Mouse (Mus musculus): ENCODE measurements around the gene Prodh2. TPM values are rescaled to one million over a fixed set of nuclear protein-coding genes. Genes with fewer than 3 reads are reported as not detected.

Prodh2 gene
- not detected for total RNA-seq (2023)

DNA sequence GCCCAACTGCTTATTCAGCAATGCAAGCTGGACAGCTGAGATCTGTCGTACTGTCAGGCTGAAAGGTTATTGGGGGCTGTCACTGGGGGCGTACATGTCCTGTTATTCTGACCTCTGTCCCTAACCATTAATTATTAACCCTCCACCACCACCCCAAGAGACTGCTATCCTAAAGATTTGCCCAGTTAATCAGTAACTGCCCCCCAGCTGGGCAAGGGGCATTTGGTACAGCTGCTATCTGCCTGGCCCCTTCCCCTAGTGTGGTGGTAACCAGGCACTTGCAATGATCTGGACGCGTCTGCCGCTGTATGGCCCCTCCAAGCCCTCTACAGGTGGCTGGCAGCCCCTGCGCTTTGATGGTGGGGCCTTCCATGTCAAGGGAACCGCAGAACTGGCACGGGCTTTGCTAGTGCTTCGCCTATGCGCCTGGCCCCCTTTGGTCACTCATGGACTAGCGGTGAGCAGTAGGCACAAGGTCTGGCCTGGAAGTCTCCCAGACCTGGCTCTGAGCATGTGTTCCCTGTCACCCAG is at the start of gene Prodh2:
Prodh2 (plus strand) TSS at position 222 of the 531 bp plus-strand sequence.

DNA sequence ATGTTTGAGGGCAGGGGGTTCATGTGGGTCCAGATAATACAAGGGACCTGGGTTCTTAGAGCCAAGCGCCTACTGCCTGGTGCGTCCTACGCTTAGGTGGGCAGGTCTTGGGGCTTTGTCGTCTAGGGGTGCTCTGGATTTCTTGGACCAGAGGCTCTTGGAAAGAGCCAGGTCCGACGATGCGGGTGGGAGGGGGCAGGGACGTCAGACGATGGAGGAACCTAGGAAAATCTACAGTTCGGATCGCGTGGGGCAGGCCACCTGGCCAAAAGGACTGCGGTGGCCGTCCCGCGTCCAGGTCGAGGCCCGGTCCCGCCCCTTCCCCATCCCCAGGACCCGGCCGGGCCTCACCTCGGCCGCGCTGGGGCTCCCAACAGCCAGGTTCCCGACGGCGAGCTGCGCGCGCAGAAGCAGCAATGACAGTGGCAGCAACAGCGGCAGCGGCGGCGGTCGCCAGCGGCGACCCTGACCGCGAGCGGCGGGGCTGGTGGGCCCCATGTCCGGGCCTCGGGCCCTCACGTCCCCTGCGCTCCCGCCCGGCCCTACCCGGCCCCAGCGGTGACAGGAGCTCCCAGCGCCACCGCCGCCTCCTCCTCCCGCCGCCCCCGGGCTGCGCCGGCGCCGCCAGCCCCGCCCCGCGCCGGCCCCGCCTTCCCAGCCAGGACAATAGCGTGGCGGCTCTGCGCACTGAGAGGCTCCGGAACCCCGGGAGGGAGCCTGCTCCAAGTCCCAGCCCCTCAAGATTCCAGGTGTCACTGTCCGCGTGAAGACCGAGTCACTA is 48.3 kb upstream of the Prodh2 start, which contains the start of gene Aplp1:
Aplp1 (minus strand) TSS at position 565 of the 781 bp plus-strand sequence.

DNA sequence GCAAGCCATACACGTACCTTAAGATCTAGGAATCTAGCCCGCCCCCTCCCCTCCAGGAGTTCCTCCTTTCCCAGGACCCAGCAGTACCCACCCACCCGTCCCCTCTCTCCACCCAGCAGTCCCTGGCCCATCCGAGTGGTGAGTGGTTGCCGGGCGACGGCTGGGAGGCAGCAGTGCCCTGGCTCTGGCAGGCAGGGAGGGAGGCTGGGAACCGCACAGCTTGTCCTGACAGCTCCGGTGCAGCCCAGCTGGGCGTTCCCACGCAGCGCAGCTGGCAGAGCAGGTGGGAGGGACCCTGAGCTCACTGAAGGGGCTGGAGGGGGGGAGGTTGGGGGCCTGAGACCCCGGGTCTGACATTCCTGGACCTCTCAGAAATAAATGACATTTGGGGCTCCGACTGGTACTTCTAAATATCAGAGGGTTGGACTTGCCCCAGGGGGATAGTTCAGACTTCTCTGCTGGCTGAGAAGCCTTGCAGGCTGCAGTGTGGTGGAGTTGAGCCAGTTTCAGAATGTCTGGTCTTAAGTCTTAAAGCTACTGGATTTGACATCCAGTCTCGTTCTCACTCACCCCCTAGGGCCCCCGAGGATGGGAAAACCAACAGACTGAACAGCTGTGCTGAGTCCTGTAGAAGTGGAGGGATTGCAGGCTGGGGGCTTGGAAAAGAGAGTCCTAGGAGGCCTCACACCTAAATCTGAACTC is 35.6 kb upstream of the Prodh2 start, which contains the start of the genes Kirrel2 and Nphs1:
Kirrel2 (minus strand) TSS at position 62 of the 702 bp plus-strand sequence.
Nphs1 (plus strand) TSS at position 687 of the 702 bp plus-strand sequence.

GRCm38 (mm10) chr7:30534633-30535577 is 41.5 kb downstream of the Prodh2 start, which contains the start of gene Arhgap33:
TSS of gene Arhgap33 (minus strand) at chr7:30535060.

GRCm38 (mm10) chr7:30552102-30553020 is 58.9 kb downstream of the Prodh2 start, which contains the start of the genes Hspb6 and Proser3:
TSS of gene Hspb6 (plus strand) at chr7:30552178.
TSS of gene Proser3 (minus strand) at chr7:30552299.

GRCm38 (mm10) chr7:30559443-30559954 is 66.1 kb downstream of the Prodh2 start, which contains the start of gene Lin37:
TSS of gene Lin37 (minus strand) at chr7:30559838.

Other genes with a start within 250 kb of the Prodh2 start
- under 1 TPM; 0.27 to 0.37 TPM for gene Thap8, start 213.5 kb upstream of the Prodh2 start, total RNA-seq (2023)
- 10 to 100 TPM; 16.6 to 21.5 TPM for gene Wdr62, start 213.2 kb upstream of the Prodh2 start, total RNA-seq (2023)
- gene Clip3, start 201.9 kb upstream of the Prodh2 start, total RNA-seq (2023): not detected
- gene Alkbh6, start 184.9 kb upstream of the Prodh2 start, total RNA-seq (2023): 10 to 100 TPM; 14.6 to 14.7 TPM
- gene Syne4, start 178.8 kb upstream of the Prodh2 start, total RNA-seq (2023): under 1 TPM in 1 of 2 experiments, not detected in 1; 0.76 TPM
- not detected for gene E130208F15Rik, start 171.9 kb upstream of the Prodh2 start, total RNA-seq (2023)
- 1 to 10 TPM; 3.2 to 3.4 TPM for gene Sdhaf1, start 169.7 kb upstream of the Prodh2 start, total RNA-seq (2023)
- gene Lrfn3, start 130.8 kb upstream of the Prodh2 start, total RNA-seq (2023): not detected
- 1,000 to 10,000 TPM; 2,122 to 2,210 TPM for gene Tyrobp, start 79.9 kb upstream of the Prodh2 start, total RNA-seq (2023)
- 100 to 1,000 TPM; 116 to 123 TPM for gene Hcst, start 73.8 kb upstream of the Prodh2 start, total RNA-seq (2023)
- 10 to 100 TPM; 65.6 to 78.9 TPM for gene Nfkbid, start 71.9 kb upstream of the Prodh2 start, total RNA-seq (2023)
- gene Aplp1, start 48.1 kb upstream of the Prodh2 start, total RNA-seq (2023): under 1 TPM in 1 of 2 experiments, not detected in 1; 0.27 TPM
- not detected for gene Kirrel2, start 35.9 kb upstream of the Prodh2 start, total RNA-seq (2023)
- gene Nphs1, start 35.3 kb upstream of the Prodh2 start, total RNA-seq (2023): not detected
- gene Arhgap33, start 41.4 kb downstream of the Prodh2 start, total RNA-seq (2023): 10 to 100 TPM; 14.2 to 14.6 TPM
- gene Hspb6, start 58.6 kb downstream of the Prodh2 start, total RNA-seq (2023): 1 to 10 TPM; 5.1 to 7.4 TPM
- 1 to 10 TPM; 6.0 to 6.3 TPM for gene Proser3, start 58.7 kb downstream of the Prodh2 start, total RNA-seq (2023)
- 10 to 100 TPM; 30.4 to 32.0 TPM for gene Lin37, start 66.2 kb downstream of the Prodh2 start, total RNA-seq (2023)
- 10 to 100 TPM; 40.8 to 45.4 TPM for gene U2af1l4, start 69.7 kb downstream of the Prodh2 start, total RNA-seq (2023)
- gene Gm49396, start 69.7 kb downstream of the Prodh2 start, total RNA-seq (2023): 1 to 10 TPM; 3.2 to 6.2 TPM
- 100 to 1,000 TPM; 120 to 121 TPM for gene Psenen, start 70.0 kb downstream of the Prodh2 start, total RNA-seq (2023)
- gene Igflr1, start 71.8 kb downstream of the Prodh2 start, total RNA-seq (2023): 1 to 10 TPM; 3.7 to 5.5 TPM
- 10 to 100 TPM; 51.3 to 54.4 TPM for gene Kmt2b, start 95.1 kb downstream of the Prodh2 start, total RNA-seq (2023)
- under 1 TPM; 0.20 to 0.22 TPM for gene Zbtb32, start 105.3 kb downstream of the Prodh2 start, total RNA-seq (2023)
- not detected for gene Upk1a, start 119.2 kb downstream of the Prodh2 start, total RNA-seq (2023)
- gene Cox6b1, start 132.5 kb downstream of the Prodh2 start, total RNA-seq (2023): 100 to 1,000 TPM; 236 to 250 TPM
- not detected for gene Etv2, start 142.2 kb downstream of the Prodh2 start, total RNA-seq (2023)
- 10 to 100 TPM; 77.8 to 88.7 TPM for gene Rbm42, start 156.7 kb downstream of the Prodh2 start, total RNA-seq (2023)
- gene Haus5, start 171.4 kb downstream of the Prodh2 start, total RNA-seq (2023): 10 to 100 TPM; 22.3 to 22.8 TPM
- gene Pmis2, start 178.0 kb downstream of the Prodh2 start, total RNA-seq (2023): not detected
- not detected for gene 2200002J24Rik, start 205.3 kb downstream of the Prodh2 start, total RNA-seq (2023)
- under 1 TPM; 0.37 to 0.58 TPM for gene Atp4a, start 218.6 kb downstream of the Prodh2 start, total RNA-seq (2023)
- 10 to 100 TPM; 26.6 to 35.5 TPM for gene Tmem147, start 235.9 kb downstream of the Prodh2 start, total RNA-seq (2023)

Measured in neutrophil, adult 59 days (primary cell).